Mouse (Mus musculus): ENCODE data around the gene Gm49387.
"Not testable (repeated sequence)": the region's sequence is repeated elsewhere in the genome, so short reads cannot be mapped to it uniquely, and the experiment has no call there.

Gene Gm49387

GRCm38 (mm10) chr14:31630677-31631076 lies 10.0 kb downstream of the Gm49387 start:
- DNase-seq = no peak

- DNase-seq = no peak
Observed at GRCm38 (mm10) chr14:31622748-31623147, 17.9 kb downstream of the Gm49387 start.

- DNase-seq = no peak
Observed at GRCm38 (mm10) chr14:31620591-31621223, 20.0 kb downstream of the Gm49387 start.

- no peak for DNase-seq
Observed at GRCm38 (mm10) chr14:31617997-31618396, 22.7 kb downstream of the Gm49387 start.

GRCm38 (mm10) chr14:31617204-31617603 lies 23.5 kb downstream of the Gm49387 start:
- no peak for DNase-seq

- DNase-seq = no peak
Observed at GRCm38 (mm10) chr14:31613671-31614070, 27.0 kb downstream of the Gm49387 start.

- no peak for DNase-seq
Observed at GRCm38 (mm10) chr14:31611986-31612385, 28.7 kb downstream of the Gm49387 start.

- peak; percentile 21 for DNase-seq
Observed at GRCm38 (mm10) chr14:31605514-31605913, 35.2 kb downstream of the Gm49387 start.

GRCm38 (mm10) chr14:31604916-31605315 lies 35.8 kb downstream of the Gm49387 start:
- DNase-seq = peak; percentile 53

- DNase-seq = not testable (repeated sequence)
Observed at GRCm38 (mm10) chr14:31602616-31602979, 38.1 kb downstream of the Gm49387 start.

GRCm38 (mm10) chr14:31601908-31602615 lies 38.6 kb downstream of the Gm49387 start:
- DNase-seq = no peak

- DNase-seq = no peak
Observed at GRCm38 (mm10) chr14:31597446-31597845, 43.2 kb downstream of the Gm49387 start.

GRCm38 (mm10) chr14:31596408-31596807 lies 44.3 kb downstream of the Gm49387 start:
- DNase-seq = no peak

- DNase-seq = peak; percentile 33
Observed at GRCm38 (mm10) chr14:31594693-31595092, 46.0 kb downstream of the Gm49387 start.

- no peak for DNase-seq
Observed at GRCm38 (mm10) chr14:31593036-31593435, 47.6 kb downstream of the Gm49387 start.

- DNase-seq = no peak
Observed at GRCm38 (mm10) chr14:31591243-31591642, 49.4 kb downstream of the Gm49387 start, which contains the start of gene Colq. Colq (minus strand) TSS chr14:31591343.

- DNase-seq = no peak
Observed at GRCm38 (mm10) chr14:31586451-31586850, 54.2 kb downstream of the Gm49387 start.

GRCm38 (mm10) chr14:31583082-31583481 lies 57.6 kb downstream of the Gm49387 start:
- DNase-seq = no peak

GRCm38 (mm10) chr14:31577966-31578735 lies 62.5 kb downstream of the Gm49387 start:
- no peak for DNase-seq

- no peak for DNase-seq
Observed at GRCm38 (mm10) chr14:31576846-31577697, 63.6 kb downstream of the Gm49387 start.

- no peak for DNase-seq
Observed at GRCm38 (mm10) chr14:31575866-31576265, 64.8 kb downstream of the Gm49387 start.

- no peak for DNase-seq
Observed at GRCm38 (mm10) chr14:31574903-31575665, 65.6 kb downstream of the Gm49387 start.

All from kidney, postnatal 10 days (tissue).